Mouse (Mus musculus) small intestine, adult 2 months (tissue): ENCODE data around the gene Sntb2. TPM values are rescaled to one million over a fixed set of nuclear protein-coding genes. Genes with fewer than 3 reads are reported as not detected.

Experiments used
- H3K27ac ChIP-seq: fragments of 200-500 bp; 2 replicates; pipeline ENCODE4 v1.5.1; 2012; ENCODE audit warnings: low read depth, low read length, control low read depth, inconsistent platforms; ENCODE audit not compliant: insufficient read depth
- H3K27me3 ChIP-seq: fragments of 200-500 bp; 2 replicates; pipeline ENCODE4 v1.6.1; 2012; ENCODE audit warnings: mild to moderate bottlenecking, moderate library complexity, low read length, inconsistent platforms; ENCODE audit not compliant: control insufficient read depth, insufficient read depth
- H3K36me3 ChIP-seq: fragments of 200-500 bp; 2 replicates; pipeline ENCODE4 v1.6.1; 2012; ENCODE audit warnings: mild to moderate bottlenecking, low read length, control low read depth, inconsistent platforms; ENCODE audit not compliant: control insufficient read depth, insufficient read depth
- H3K4me1 ChIP-seq: fragments of 200-500 bp; 2 replicates; pipeline ENCODE4 v1.6.1; 2012; ENCODE audit warnings: low read length, inconsistent platforms, mixed read lengths; ENCODE audit not compliant: control insufficient read depth, insufficient read depth, insufficient read length
- H3K4me3 ChIP-seq: fragments of 200-500 bp; 2 replicates; pipeline ENCODE4 v1.5.1; 2012; ENCODE audit warnings: low read depth, mild to moderate bottlenecking, control low read depth, inconsistent platforms, low read length, moderate library complexity
- CTCF ChIP-seq: fragments of 200-500 bp; IDR thresholded peaks from 2 replicates; pipeline ENCODE4 v1.5.1; 2012; ENCODE audit warnings: low read depth, mild to moderate bottlenecking, control low read depth, inconsistent platforms, low read length, moderate library complexity, mixed read lengths; ENCODE audit not compliant: insufficient replicate concordance, insufficient read length; ENCODE audit errors: extremely low read depth
- POLR2A ChIP-seq: fragments of 200-500 bp; IDR thresholded peaks from 2 replicates; pipeline ENCODE4 v1.6.1; 2012; ENCODE audit warnings: low read depth, mild to moderate bottlenecking, control low read depth, inconsistent platforms, low read length, moderate library complexity
- WGBS: fragments of 180-500 bp; shearing (Covaris S2); methylation state at CpG from one replicate; pipeline ENCODE4 v1.1.7; 2018; 5-methylcytosine and 5-hydroxymethylcytosine counted together
- polyA plus RNA-seq: library from polyadenylated mRNA; depleted of rRNA; stranded (reverse); fragments of >200 nt; gene quantifications from 2 replicates; pipeline ENCODE4 v1.2.3, GENCODE M21; 2012

The Sntb2 gene
- polyA plus RNA-seq, 1 experiment, result 2.7 TPM

DNA sequence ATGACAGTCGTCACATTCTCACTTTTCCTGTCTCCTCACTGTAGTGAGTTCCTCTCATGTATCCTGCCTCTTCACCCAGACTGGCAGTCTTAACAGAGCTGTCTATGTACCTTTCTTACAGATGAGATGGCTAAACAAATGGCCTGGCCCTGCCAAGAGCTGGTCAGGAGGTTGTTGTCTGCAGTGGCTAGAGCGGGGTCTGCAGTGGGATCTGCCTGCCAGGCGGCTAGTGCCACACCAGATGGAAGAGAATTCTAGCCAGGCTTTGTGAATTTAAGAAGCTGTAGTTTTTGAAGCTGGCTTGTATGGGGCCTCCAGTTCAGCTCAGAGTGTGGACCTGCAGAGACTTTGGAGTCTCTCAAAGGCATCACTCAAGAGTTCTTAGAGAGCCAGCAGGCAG lies 100.1 kb downstream of the Sntb2 start:
- 95% methylated on average over 3 of the region's 3 CpGs for WGBS
- Histone ChIP-seq H3K4me1 (peaks cover 2% of the 10 kb centered on the region), H3K4me3 (no peak overlapping the region), H3K27me3 (no peaks in the 10 kb centered on the region), H3K27ac (no peak overlapping the region), H3K36me3 (peaks cover 23% of the 10 kb centered on the region)
- no peak for TF ChIP-seq POLR2A
- no peak for TF ChIP-seq CTCF

DNA sequence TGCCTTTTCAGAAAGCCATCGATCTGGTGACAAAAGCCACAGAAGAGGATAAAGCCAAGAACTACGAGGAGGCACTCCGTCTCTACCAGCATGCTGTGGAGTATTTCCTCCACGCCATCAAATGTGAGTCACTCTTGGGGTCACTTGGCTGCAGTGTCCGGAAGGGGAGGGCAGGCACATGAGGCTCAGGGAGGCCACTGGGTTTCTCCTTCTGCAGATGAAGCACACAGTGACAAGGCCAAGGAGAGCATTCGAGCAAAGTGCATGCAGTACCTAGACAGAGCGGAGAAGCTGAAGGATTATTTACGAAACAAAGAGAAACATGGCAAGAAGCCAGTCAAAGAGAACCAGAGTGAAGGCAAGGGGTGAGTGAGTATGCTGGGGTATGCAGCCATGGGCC lies 101.1 kb downstream of the Sntb2 start:
- Histone ChIP-seq H3K4me1 (peaks cover 2% of the 10 kb centered on the region; the same call in 1 of the 2 replicates), H3K4me3 (no peak overlapping the region), H3K36me3 (peaks cover 30% of the 10 kb centered on the region), H3K27me3 (no peaks in the 10 kb centered on the region), H3K27ac (no peak overlapping the region)
- TF ChIP-seq POLR2A (no peak), CTCF (no peak)
- 70% methylated on average over 8 of the region's 8 CpGs for WGBS

DNA sequence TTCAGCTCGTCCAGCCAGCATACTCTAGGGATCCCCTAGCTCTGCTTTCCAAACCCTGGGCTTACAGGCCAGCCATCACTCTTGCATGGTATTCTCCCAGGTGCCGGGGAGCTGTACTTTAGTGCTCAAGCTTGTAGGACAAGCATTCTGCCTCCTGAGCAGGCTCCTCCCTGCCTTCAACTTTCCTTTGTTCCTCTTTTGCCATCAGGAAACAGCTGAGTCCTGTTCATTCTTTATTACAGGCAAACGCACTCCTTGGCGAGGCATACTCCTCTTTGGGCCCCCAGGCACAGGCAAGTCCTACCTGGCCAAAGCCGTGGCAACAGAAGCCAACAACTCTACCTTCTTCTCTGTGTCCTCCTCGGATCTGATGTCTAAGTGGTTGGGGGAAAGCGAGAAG lies 105.1 kb downstream of the Sntb2 start:
- H3K36me3 ChIP-seq, result peaks cover 69% of the 10 kb centered on the region
- H3K4me3 ChIP-seq, result no peak overlapping the region
- no peaks in the 10 kb centered on the region for H3K27me3 ChIP-seq
- TF ChIP-seq CTCF (no peak), POLR2A (no peak)
- no peaks in the 10 kb centered on the region for H3K4me1 ChIP-seq
- WGBS, result 75% methylated on average over 7 of the region's 7 CpGs
- H3K27ac ChIP-seq, result no peak overlapping the region

DNA sequence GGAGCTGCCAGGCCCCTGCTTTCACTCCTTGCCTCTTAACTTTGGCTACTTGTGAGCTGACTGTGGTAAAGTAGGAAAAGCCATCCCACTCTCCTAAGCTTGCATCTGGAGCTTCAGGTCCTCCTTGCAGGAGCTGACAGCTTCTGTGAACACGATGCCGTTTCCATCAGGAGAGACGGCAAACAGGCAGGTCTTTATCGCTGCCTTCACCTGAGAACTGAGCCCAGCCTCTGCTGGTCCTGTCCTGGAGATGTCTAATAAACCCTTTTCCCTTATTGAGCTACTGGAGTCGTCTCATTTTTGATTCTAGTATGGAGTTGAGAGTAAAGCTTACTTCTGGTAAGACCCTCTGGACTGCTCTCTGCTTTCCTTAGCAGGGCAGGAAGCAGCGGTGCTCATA lies 109.9 kb downstream of the Sntb2 start:
- H3K27me3 ChIP-seq, result no peaks in the 10 kb centered on the region
- TF ChIP-seq POLR2A (no peak), CTCF (no peak)
- no peak overlapping the region for H3K4me3 ChIP-seq
- peaks cover 56% of the 10 kb centered on the region for H3K36me3 ChIP-seq
- WGBS, result 84% methylated on average over 6 of the region's 6 CpGs
- no peak overlapping the region for H3K27ac ChIP-seq
- no peaks in the 10 kb centered on the region for H3K4me1 ChIP-seq

DNA sequence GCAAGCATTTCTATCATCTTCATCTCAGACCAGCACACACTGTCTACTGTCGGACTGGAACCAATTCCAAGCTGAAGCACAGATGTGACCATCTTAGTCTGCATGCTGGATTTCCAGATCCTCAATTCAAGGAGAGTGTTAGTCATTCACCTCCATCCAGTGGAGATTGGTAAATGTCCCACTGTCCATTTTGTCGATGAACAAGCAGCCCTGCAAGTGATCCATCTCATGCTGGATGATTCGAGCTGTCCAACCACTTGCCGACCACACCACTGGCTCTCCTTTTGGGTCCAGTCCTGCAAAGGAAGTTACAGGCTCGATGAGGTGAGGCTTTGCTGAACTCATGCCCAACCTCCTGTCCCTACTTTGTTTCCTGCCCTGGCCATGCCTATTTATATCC lies 111.4 kb downstream of the Sntb2 start:
- WGBS, result 76% methylated on average over 5 of the region's 5 CpGs
- no peak for TF ChIP-seq POLR2A
- TF ChIP-seq CTCF, result no peak
- Histone ChIP-seq H3K4me1 (no peaks in the 10 kb centered on the region), H3K27ac (no peak overlapping the region), H3K27me3 (no peaks in the 10 kb centered on the region), H3K4me3 (no peak overlapping the region), H3K36me3 (peaks cover 56% of the 10 kb centered on the region)

DNA sequence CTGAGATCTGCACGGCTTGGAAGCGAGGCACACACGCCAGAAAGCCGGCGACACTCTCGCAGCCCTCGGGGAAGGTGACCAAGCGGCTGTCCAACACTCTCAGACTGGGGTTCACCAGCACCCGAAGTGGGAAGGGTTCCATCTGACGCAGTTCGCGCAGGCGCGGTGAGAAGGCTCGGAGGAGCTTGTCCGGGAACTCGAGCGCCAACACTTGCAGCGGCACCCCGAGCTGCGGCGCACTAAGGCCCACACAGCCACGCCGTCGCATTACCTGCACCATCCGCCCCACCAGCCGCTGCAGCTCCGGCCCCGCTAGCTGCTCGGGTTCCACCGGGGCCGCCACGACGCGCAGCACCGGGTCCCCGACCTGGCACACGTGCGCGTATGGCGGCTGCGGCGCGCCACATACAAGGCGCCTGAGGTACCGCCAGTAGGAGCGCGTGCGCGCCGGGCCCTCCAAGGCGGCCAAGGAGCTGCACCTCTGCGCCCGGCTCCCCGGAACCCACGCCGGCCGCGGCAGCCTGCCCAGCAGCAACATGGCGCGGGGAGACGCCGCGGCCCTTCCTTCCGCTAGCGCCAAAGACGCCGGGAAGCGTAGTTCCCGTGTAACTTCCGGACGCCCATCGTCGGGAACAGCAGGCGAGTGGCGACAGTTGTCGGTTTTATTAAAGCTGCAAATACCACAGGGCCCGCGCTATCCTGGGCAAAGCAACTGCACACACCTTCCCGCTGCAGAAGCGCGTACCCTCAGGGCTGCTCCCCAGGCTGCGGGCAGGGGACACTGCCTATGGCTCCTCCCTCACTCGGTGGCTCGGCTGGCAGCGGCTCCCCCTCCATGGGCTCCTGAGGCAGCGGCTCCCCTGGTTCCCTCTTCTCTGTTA lies 112.8 kb downstream of the Sntb2 start, which contains the start of gene Pdf:
Pdf (minus strand) TSS at position 554 of the 881 bp plus-strand sequence.
- 2% methylated on average over 87 of the region's 87 CpGs for WGBS
- TF ChIP-seq CTCF, result no peak
- TF ChIP-seq POLR2A, result peak; percentile 53
- Histone ChIP-seq H3K36me3 (peaks cover 53% of the 10 kb centered on the region), H3K4me1 (no peaks in the 10 kb centered on the region), H3K27me3 (no peaks in the 10 kb centered on the region), H3K27ac (peak within 1 kb of the TSS; percentile 80), H3K4me3 (peak within 1 kb of the TSS; percentile 85)

DNA sequence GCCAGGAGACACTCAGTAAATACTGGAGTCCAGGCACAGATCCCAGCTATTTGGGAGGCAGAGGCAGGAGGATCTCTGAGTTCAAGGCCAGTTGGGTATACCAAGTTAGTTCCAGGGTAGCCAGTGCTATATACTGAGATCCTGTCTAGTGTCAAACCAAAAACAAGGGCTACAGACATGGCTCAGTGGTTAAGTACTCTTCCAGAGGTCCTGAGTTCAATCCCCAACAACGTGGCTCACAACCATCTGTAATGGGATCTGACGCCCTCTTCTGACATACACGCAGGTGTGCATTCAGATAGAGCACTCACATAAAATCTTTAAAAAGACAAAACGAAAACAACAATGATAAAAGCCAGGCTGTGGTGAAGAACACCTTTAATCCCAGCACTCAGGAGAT lies 113.9 kb downstream of the Sntb2 start:
- H3K36me3 ChIP-seq, result peaks cover 45% of the 10 kb centered on the region
- H3K4me1 ChIP-seq, result no peaks in the 10 kb centered on the region
- 91% methylated on average over 4 of the region's 4 CpGs for WGBS
- H3K27me3 ChIP-seq, result no peaks in the 10 kb centered on the region
- TF ChIP-seq CTCF, result no peak
- no peak for TF ChIP-seq POLR2A
- H3K27ac ChIP-seq, result no peak overlapping the region
- no peak overlapping the region for H3K4me3 ChIP-seq

DNA sequence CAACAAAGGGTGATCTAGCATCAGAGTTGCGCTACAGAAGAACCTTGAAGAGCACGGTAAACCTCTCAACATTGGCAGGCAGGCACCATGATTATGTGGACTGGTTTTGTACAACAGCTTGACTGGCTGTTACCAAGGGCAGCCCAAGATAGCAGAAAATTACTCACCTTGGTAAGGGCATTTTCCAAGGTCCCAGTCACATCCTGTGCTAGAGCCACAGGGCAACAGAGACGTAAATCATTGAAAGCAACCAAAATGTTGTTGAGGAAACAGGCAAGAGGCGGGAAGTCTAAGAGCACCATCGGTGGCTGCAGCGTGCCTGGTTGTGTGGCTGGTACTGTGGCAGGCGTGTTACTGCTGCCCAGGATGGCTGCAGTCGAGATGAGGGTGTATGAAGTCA lies 116.5 kb downstream of the Sntb2 start:
- no peak for TF ChIP-seq CTCF
- no peak for TF ChIP-seq POLR2A
- Histone ChIP-seq H3K27me3 (no peaks in the 10 kb centered on the region), H3K27ac (no peak overlapping the region), H3K4me1 (0 out of 2 replicates have a peak, but pooled peaks cover 3% of the 10 kb centered on the region), H3K4me3 (no peak overlapping the region), H3K36me3 (peaks cover 26% of the 10 kb centered on the region)
- WGBS, result 97% methylated on average over 8 of the region's 8 CpGs
